Mouse (Mus musculus): ENCODE measurements around the gene Zfp772.

DNA sequence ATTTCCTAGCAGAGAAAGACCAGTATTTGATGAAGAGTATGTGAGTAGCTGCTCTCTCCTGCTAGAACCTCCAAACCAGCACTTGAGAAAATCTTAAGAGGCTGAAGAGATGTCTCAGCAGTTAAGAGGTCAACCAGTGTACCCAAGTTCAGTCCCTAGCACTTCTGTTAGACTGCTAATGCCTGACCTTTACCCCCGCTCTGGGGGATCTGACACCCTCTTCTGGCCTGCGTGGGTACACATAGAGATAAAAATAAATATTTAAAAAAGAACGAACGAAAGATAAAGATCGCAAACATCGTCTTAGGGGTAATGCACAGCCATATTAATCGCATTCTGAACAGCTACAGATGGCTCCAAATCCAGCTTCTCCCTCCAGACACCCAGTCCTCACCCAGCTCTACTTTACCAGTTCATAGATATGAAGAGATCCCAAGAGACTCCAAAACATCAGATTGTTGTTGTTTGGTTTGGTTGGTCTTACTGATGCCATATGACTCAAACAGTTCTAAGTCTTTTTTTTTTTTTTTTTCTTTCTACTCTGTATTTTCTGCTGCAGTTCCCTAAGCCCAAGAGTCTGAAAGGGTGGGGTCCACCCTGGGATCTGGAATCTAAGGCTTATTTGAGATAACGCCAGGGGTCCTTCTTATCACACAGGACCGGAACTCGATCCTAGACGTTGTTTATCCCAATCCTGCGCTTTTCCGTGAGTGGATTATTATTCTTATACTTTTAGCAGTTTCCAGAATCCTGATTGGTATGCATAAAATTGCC lies 22.2 kb downstream of the Zfp772 start:
- TF ChIP-seq CTCF (IDR thresholded peaks at IDR 0.05; ENCODE audit: insufficient read depth, low read depth, low read length) (no peak), POLR2A (IDR thresholded peaks at IDR 0.05; ENCODE audit: insufficient read depth, low read depth, low read length) (no peak)

All from olfactory bulb, adult 2 months (tissue).